In the genomic region with DNA sequence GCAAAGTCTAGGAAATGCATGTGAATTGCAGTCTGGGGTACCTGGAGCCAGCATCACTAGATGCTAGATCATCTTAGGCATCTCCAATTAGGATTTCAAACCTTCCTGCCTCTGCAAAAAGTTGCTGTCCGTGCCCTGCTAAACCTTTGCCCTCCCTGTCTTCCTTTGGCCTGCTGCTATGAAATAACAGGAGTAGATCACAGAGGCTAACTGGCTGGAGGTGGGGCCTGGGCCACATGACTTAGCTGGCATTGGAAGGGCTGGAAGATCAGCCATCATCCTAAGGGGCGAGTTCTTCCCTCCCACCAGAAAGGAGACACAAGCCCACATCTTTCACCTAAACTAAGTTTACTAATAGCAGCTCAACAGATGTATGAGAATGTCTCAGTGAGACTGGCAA, we compare ENCODE assay signal across 21 mouse cellular contexts. TPM values are rescaled to one million over a fixed set of nuclear protein-coding genes. Genes with fewer than 3 reads are reported as not detected.
DNase-seq lines count a peak whose midpoint lies in the region; ATAC-seq lines count a peak whose summit lies in the region.
"Had no signal": no experiment of that assay in that cellular context is flagged by ENCODE, and none has a peak within 500 bp of the region (broad histone marks: within the 10 kb centered on the region; RNA-seq: fewer than 3 reads in every experiment).

No protein-coding gene starts in this region.

- H3K27ac ChIP-seq in limb, embryonic 15.5 days: 0 out of 2 replicates have a peak overlapping the region, but pooled peaks have one; percentile 38
- H3K27ac ChIP-seq in limb, embryonic 10.5 days: no peak overlapping the region
- peak overlapping the region; percentile 15; the same call in 1 of the 2 replicates for H3K27ac ChIP-seq in brown adipose tissue, adult 24 weeks (replicated peaks; ENCODE audit: low read depth, low read length)
- no peak overlapping the region for H3K27ac ChIP-seq in midbrain, embryonic 16.5 days (ENCODE audit: low read length)
- H3K27ac ChIP-seq in forebrain, embryonic 13.5 days: no peak overlapping the region
- H3K27ac ChIP-seq: embryonic facial prominence, embryonic 10.5 days; embryonic facial prominence, embryonic 12.5 days had no signal

- 51% methylated on average over 2 of the region's 2 CpGs for WGBS in limb, embryonic 15.5 days
- 42% methylated on average over 2 of the region's 2 CpGs for WGBS in limb, embryonic 10.5 days
- WGBS in midbrain, embryonic 16.5 days: 56% methylated on average over 2 of the region's 2 CpGs
- 63% methylated on average over 2 of the region's 2 CpGs for WGBS in forebrain, embryonic 13.5 days

- DNase-seq in limb, embryonic 10.5 days (ENCODE audit: low spot score): no peak
- DNase-seq: adrenal gland, adult 8-10 months; adrenal gland, postnatal 14 days; adrenal gland, postnatal 36 days; cerebellum, adult 11 months; cerebellum, adult 2 months; cerebellum, adult 9-10 months; cerebellum, postnatal 10 days; cerebellum, postnatal 25 days had no signal

- peaks cover 21% of the 10 kb centered on the region for H3K4me1 ChIP-seq in limb, embryonic 15.5 days
- H3K4me1 ChIP-seq in limb, embryonic 10.5 days: peaks cover 11% of the 10 kb centered on the region
- H3K4me1 ChIP-seq in brown adipose tissue, adult 24 weeks (ENCODE audit: control insufficient read depth, insufficient read depth, insufficient read length, low read length): peaks cover 7% of the 10 kb centered on the region
- no peaks in the 10 kb centered on the region; the same call in 1 of the 2 replicates for H3K4me1 ChIP-seq in midbrain, embryonic 16.5 days (ENCODE audit: control insufficient read depth, insufficient read depth, low read length)
- peaks cover 21% of the 10 kb centered on the region for H3K4me1 ChIP-seq in forebrain, embryonic 13.5 days

- peaks cover 19% of the 10 kb centered on the region for H3K27me3 ChIP-seq in limb, embryonic 15.5 days
- H3K27me3 ChIP-seq in limb, embryonic 10.5 days (ENCODE audit: low read depth, poor library complexity, severe bottlenecking): peaks cover 41% of the 10 kb centered on the region
- H3K27me3 ChIP-seq in midbrain, embryonic 16.5 days (ENCODE audit: control insufficient read depth, insufficient read depth, low read depth, low read length): 0 out of 2 replicates have a peak, but pooled peaks cover 3% of the 10 kb centered on the region
- H3K27me3 ChIP-seq in forebrain, embryonic 13.5 days: peaks cover 13% of the 10 kb centered on the region

- H3K9ac ChIP-seq in limb, embryonic 15.5 days: no peak overlapping the region
- no peak overlapping the region for H3K9ac ChIP-seq in midbrain, embryonic 16.5 days (ENCODE audit: low read depth, low read length)
- no peak overlapping the region for H3K9ac ChIP-seq in forebrain, embryonic 13.5 days
- H3K9ac ChIP-seq: embryonic facial prominence, embryonic 12.5 days had no signal

- no peaks in the 10 kb centered on the region for H3K9me3 ChIP-seq in limb, embryonic 15.5 days
- H3K9me3 ChIP-seq in limb, embryonic 10.5 days (replicated peaks): no peaks in the 10 kb centered on the region
- H3K9me3 ChIP-seq in midbrain, embryonic 16.5 days (replicated peaks; ENCODE audit: control insufficient read depth, low read length, poor library complexity, severe bottlenecking): no peaks in the 10 kb centered on the region
- no peaks in the 10 kb centered on the region for H3K9me3 ChIP-seq in forebrain, embryonic 13.5 days (replicated peaks)
- H3K9me3 ChIP-seq: embryonic facial prominence, embryonic 10.5 days; embryonic facial prominence, embryonic 12.5 days; G1E had no signal

- no peaks in the 10 kb centered on the region for H3K36me3 ChIP-seq in limb, embryonic 15.5 days
- H3K36me3 ChIP-seq in limb, embryonic 10.5 days: no peaks in the 10 kb centered on the region
- no peaks in the 10 kb centered on the region for H3K36me3 ChIP-seq in midbrain, embryonic 16.5 days (ENCODE audit: control insufficient read depth, insufficient read depth, low read length)
- no peaks in the 10 kb centered on the region for H3K36me3 ChIP-seq in forebrain, embryonic 13.5 days (ENCODE audit: poor library complexity, severe bottlenecking)
- H3K36me3 ChIP-seq: embryonic facial prominence, embryonic 10.5 days; embryonic facial prominence, embryonic 12.5 days; G1E had no signal

- ATAC-seq in limb, embryonic 15.5 days (ENCODE audit: insufficient number of reproducible peaks, low FRiP score, low TSS enrichment, low read depth): no peak
- ATAC-seq in midbrain, embryonic 16.5 days: no peak
- no peak for ATAC-seq in forebrain, embryonic 13.5 days
- ATAC-seq: activated CD4-positive, CD25-positive, alpha-beta regulatory T cell, adult 4 months; CD4-positive, CD25-positive, alpha-beta regulatory T cell, adult 4 months; forebrain, embryonic 14.5 days; forebrain, embryonic 16.5 days; Patski had no signal

- H3K4me2 ChIP-seq in limb, embryonic 15.5 days: no peak overlapping the region
- no peak overlapping the region for H3K4me2 ChIP-seq in midbrain, embryonic 16.5 days (ENCODE audit: low read length)
- no peak overlapping the region for H3K4me2 ChIP-seq in forebrain, embryonic 13.5 days
- H3K4me2 ChIP-seq: embryonic facial prominence, embryonic 12.5 days had no signal

- H3K4me3 ChIP-seq in limb, embryonic 15.5 days: no peak overlapping the region
- no peak overlapping the region for H3K4me3 ChIP-seq in limb, embryonic 10.5 days
- H3K4me3 ChIP-seq in brown adipose tissue, adult 24 weeks (ENCODE audit: insufficient read depth, low read depth, low read length): no peak overlapping the region
- H3K4me3 ChIP-seq in midbrain, embryonic 16.5 days (ENCODE audit: low read depth, low read length): no peak overlapping the region
- H3K4me3 ChIP-seq in forebrain, embryonic 13.5 days: no peak overlapping the region
- H3K4me3 ChIP-seq: embryonic facial prominence, embryonic 10.5 days; embryonic facial prominence, embryonic 12.5 days had no signal

RNA-seq across cellular contexts. Expression of gene Dagla, which starts 4.3 kb away (rescaled TPM):
- polyA plus RNA-seq in limb, embryonic 15.5 days (2015; fragmentation: Nextera tagmentation; extraction: Ambion mirVana): 3.1 and 3.3 TPM in 2 replicates
- polyA plus RNA-seq in limb, embryonic 10.5 days (2016; fragmentation: Nextera tagmentation; extraction: Ambion mirVana): 1.8 and 2.2 TPM in 2 replicates
- polyA plus RNA-seq in brown adipose tissue, adult 24 weeks (2012; ENCODE audit: insufficient read depth, insufficient read length, missing spikeins): 11.9 and 14.2 TPM in 2 replicates
- polyA plus RNA-seq in midbrain, embryonic 16.5 days (2015; fragmentation: Nextera tagmentation; extraction: Ambion mirVana): 11.8 and 14.1 TPM in 2 replicates
- 3.2 TPM in 2 replicates for polyA plus RNA-seq in forebrain, embryonic 13.5 days (2015; fragmentation: Nextera tagmentation; extraction: Ambion mirVana)
- polyA plus RNA-seq: CD4-positive, CD25-positive, alpha-beta regulatory T cell, adult 4 months; G1E had no signal

Comparison
In these comparisons a context has a peak if more than half of its experiments do, and no peak if none do; other contexts are left out.
1. H3K27ac ChIP-seq: peak in limb, embryonic 15.5 days (single experiment) and brown adipose tissue, adult 24 weeks (single experiment); none in limb, embryonic 10.5 days (single experiment), midbrain, embryonic 16.5 days (single experiment) and forebrain, embryonic 13.5 days (single experiment).